In the genomic region with DNA sequence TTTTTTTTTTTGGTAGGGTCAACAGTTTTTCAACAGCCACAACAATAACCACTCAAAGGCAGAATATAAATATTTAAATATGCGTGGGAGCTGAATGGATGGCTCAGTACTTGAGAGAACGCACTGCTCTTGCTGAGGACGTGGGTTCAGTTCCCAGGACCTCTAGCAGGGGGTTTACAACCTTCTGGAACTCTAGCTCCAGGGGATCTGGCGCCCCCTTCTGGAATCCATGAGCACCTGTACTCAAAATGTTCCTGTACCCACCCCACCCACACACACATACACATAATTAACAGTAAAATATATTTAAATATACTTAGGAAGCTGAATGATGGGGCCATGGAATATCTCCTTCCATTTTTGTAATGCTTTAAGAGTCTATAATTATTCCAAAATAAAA, we compare ENCODE assay signal across 11 mouse cellular contexts. TPM values are rescaled to one million over a fixed set of nuclear protein-coding genes. Genes with fewer than 3 reads are reported as not detected.
DNase-seq lines count a peak whose midpoint lies in the region; ATAC-seq and TF ChIP-seq lines count a peak whose summit lies in the region.
"Had no signal": no experiment of that assay in that cellular context is flagged by ENCODE, and none has a peak within 500 bp of the region (broad histone marks: within the 10 kb centered on the region; RNA-seq: fewer than 3 reads in every experiment).

No protein-coding gene starts in this region.

- H3K9ac ChIP-seq in liver, embryonic 11.5 days (ENCODE audit: low read depth, low read length) = no peak overlapping the region
- no peak overlapping the region for H3K9ac ChIP-seq in MEL (ENCODE audit: control insufficient read depth, low read depth, low read length, poor library complexity, severe bottlenecking)
- H3K9ac ChIP-seq: heart, embryonic 12.5 days had no signal

- no peak for ATAC-seq in liver, embryonic 11.5 days (replicated peaks; ENCODE audit: low FRiP score)

- no peak overlapping the region for H3K27ac ChIP-seq in liver, embryonic 11.5 days (ENCODE audit: low read depth, low read length)
- H3K27ac ChIP-seq in MEL (ENCODE audit: control insufficient read depth, low read depth, low read length) = no peak overlapping the region

- WGBS in liver, embryonic 11.5 days = 74% methylated on average over 4 of the region's 4 CpGs

- no peak for TF ChIP-seq EP300 in MEL (IDR thresholded peaks at IDR 0.05; ENCODE audit: low read depth in 1 of 2, low read length in 2 of 2)

- H3K4me2 ChIP-seq in liver, embryonic 11.5 days = no peak overlapping the region
- H3K4me2 ChIP-seq: heart, embryonic 12.5 days had no signal

- no peaks in the 10 kb centered on the region for H3K27me3 ChIP-seq in liver, embryonic 11.5 days (replicated peaks; ENCODE audit: control insufficient read depth, insufficient read depth, low read length)
- H3K27me3 ChIP-seq in MEL (ENCODE audit: control insufficient read depth in 1 of 2, insufficient read depth in 2 of 2, low read length in 2 of 2) = no peaks in the 10 kb centered on the region
- H3K27me3 ChIP-seq: heart, embryonic 12.5 days had no signal

- peaks cover 2% of the 10 kb centered on the region; the same call in 1 of the 2 replicates for H3K36me3 ChIP-seq in liver, embryonic 11.5 days (ENCODE audit: control insufficient read depth, insufficient read depth, low read length)
- H3K36me3 ChIP-seq in MEL (ENCODE audit: control insufficient read depth in 1 of 2, insufficient read depth in 2 of 2, low read length in 2 of 2) = peaks cover 0 to 3% of the 10 kb centered on the region in 2 experiments; a peak in 2 of 4 replicates

- TF ChIP-seq RAD21 in MEL (IDR thresholded peaks at IDR 0.05; ENCODE audit: low read depth, low read length) = peak; percentile 28

- peak; percentile 52 to 72 (median 58) for TF ChIP-seq CTCF in MEL (IDR thresholded peaks at IDR 0.05 in 2 of 3, conservative IDR thresholded peaks at IDR 0.05 in 1 of 3; ENCODE audit: control insufficient read depth in 1 of 3, insufficient read depth in 1 of 3, low read depth in 2 of 3, low read length in 3 of 3, poor library complexity in 1 of 3, severe bottlenecking in 1 of 3)

- DNase-seq in cerebellum, postnatal 10 days = peak; percentile 25 to 37
- DNase-seq in cerebellum, postnatal 4 days (ENCODE audit: low spot score in 2 of 2) = no peak
- DNase-seq in liver = peak; percentile 30
- no peak for DNase-seq in liver, embryonic 11.5 days (ENCODE audit: low spot score)
- peak; percentile 60 for DNase-seq in MEL (ENCODE audit: low read depth, low spot score)
- peak; percentile 13 for DNase-seq in retina, embryonic 14.5 days (ENCODE audit: low spot score)
- no peak for DNase-seq in spleen, postnatal 14 days (ENCODE audit: low spot score in 2 of 2)
- DNase-seq in right cerebral cortex, postnatal 4 days = no peak
- DNase-seq: lung, postnatal 10 days; right cerebral cortex, postnatal 25 days had no signal

- no peaks in the 10 kb centered on the region for H3K79me2 ChIP-seq in MEL (ENCODE audit: control insufficient read depth, insufficient read depth, low read length, poor library complexity)

- H3K4me1 ChIP-seq in liver, embryonic 11.5 days (replicated peaks; ENCODE audit: control insufficient read depth, insufficient read depth, low read length) = no peaks in the 10 kb centered on the region
- H3K4me1 ChIP-seq in MEL (ENCODE audit: control insufficient read depth in 1 of 2, insufficient read depth in 2 of 2, low read length in 2 of 2) = no peaks in the 10 kb centered on the region; a peak in 2 of 4 replicates

- no peak for TF ChIP-seq POLR2A in MEL (IDR thresholded peaks at IDR 0.05; ENCODE audit: control insufficient read depth in 1 of 2, insufficient read depth in 1 of 2, low read depth in 1 of 2, low read length in 2 of 2, poor library complexity in 1 of 2)

- no peak overlapping the region for H3K4me3 ChIP-seq in liver, embryonic 11.5 days (ENCODE audit: low read depth, low read length)
- no peak overlapping the region for H3K4me3 ChIP-seq in MEL (ENCODE audit: control insufficient read depth in 1 of 2, insufficient read depth in 1 of 2, low read depth in 2 of 2, low read length in 2 of 2)
- H3K4me3 ChIP-seq: heart, embryonic 12.5 days had no signal

- H3K9me3 ChIP-seq in liver, embryonic 11.5 days (ENCODE audit: control insufficient read depth, low read length) = no peaks in the 10 kb centered on the region
- no peaks in the 10 kb centered on the region for H3K9me3 ChIP-seq in MEL (replicated peaks; ENCODE audit: insufficient read depth, low read length)

TF ChIP-seq in MEL, 35 proteins besides CTCF, POLR2A, EP300 and RAD21:
- no peak for TF ChIP-seq JUND (IDR thresholded peaks at IDR 0.05; ENCODE audit: low read depth, low read length)
- TF ChIP-seq SMC3 (IDR thresholded peaks at IDR 0.05; ENCODE audit: low read depth, low read length) = peak; percentile 50
TF ChIP-seq in MEL: peak in this region for 1.

RNA-seq across cellular contexts. Expression of gene Mtx3, which starts 11.3 kb away (rescaled TPM):
- 2.8 and 3.2 TPM in 2 replicates for polyA plus RNA-seq in liver, embryonic 11.5 days (2014; fragmentation: Nextera tagmentation; extraction: Ambion mirVana)
- total RNA-seq in MEL (2012; rRNA removed) = 4.9 and 7.6 TPM in 2 replicates
- 10 to 100 TPM in 1 of 2 experiments, not detected in 1; 10.0 TPM for polyA plus RNA-seq in MEL (2012; ENCODE audit: insufficient read depth in 1 of 2, insufficient read length in 2 of 2, low read depth in 1 of 2, low replicate concordance in 2 of 2, missing spikeins in 1 of 2)

Comparison
In these comparisons a context has a peak if more than half of its experiments do, and no peak if none do; other contexts are left out.
1. DNase-seq: peak in cerebellum, postnatal 10 days (2 of 2), liver (single experiment), MEL (single experiment) and retina, embryonic 14.5 days (single experiment); none in cerebellum, postnatal 4 days (0 of 2), liver, embryonic 11.5 days (single experiment), spleen, postnatal 14 days (0 of 2) and right cerebral cortex, postnatal 4 days (single experiment).